Mouse (Mus musculus): Measurements from ENCODE around the gene 4930432M17Rik.

Gene 4930432M17Rik

GRCm38 (mm10) chr3:121707106-121707505 lies 36.5 kb downstream of the 4930432M17Rik start:
- DNase-seq (ENCODE audit: low spot score in 2 of 2) = no peak

GRCm38 (mm10) chr3:121710894-121711531 lies 40.5 kb downstream of the 4930432M17Rik start:
- no peak for DNase-seq (ENCODE audit: low spot score in 2 of 2)

- no peak for DNase-seq (ENCODE audit: low spot score in 2 of 2)
Observed at GRCm38 (mm10) chr3:121712222-121712621, 41.7 kb downstream of the 4930432M17Rik start.

GRCm38 (mm10) chr3:121713151-121713701 lies 42.7 kb downstream of the 4930432M17Rik start:
- no peak for DNase-seq (ENCODE audit: low spot score in 2 of 2)

GRCm38 (mm10) chr3:121713816-121714215 lies 43.3 kb downstream of the 4930432M17Rik start:
- DNase-seq (ENCODE audit: low spot score in 2 of 2) = no peak

DNA sequence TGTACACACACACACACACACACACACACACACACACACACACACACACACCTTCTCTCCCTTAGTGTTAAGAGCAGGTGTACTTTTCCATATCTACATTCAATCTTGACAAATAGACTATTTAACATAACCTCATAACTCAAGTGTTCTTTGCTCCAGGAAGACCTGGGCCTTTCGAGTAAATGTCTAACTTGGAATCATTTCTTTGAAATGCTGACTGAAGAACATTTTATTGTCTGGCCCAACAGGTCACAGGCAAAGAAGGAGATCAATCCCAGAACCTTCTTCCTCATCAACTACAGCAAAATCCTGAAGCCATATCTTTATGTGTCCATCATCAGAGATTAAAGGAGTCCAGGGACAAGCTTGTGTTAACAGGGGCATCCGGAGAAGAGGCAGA lies 43.9 kb downstream of the 4930432M17Rik start:
- DNase-seq (ENCODE audit: low spot score in 2 of 2) = no peak

DNA sequence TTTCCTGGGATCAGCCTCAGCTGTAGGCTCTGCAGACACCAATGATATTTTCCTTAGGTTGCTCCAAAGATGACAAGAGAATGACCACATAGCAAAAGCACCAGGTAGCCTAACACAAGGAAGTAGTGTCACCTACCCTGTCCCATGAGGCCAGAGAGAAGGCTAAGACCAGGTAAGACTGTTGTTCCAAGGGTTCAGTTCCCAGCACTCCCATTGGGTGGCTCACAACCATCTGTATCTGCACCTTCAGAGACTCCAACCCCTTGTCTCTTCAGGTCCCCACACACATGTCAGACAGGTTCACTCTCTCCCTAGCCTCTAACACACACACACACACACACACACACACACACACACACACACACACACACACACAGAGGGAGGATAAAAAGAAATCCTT lies 44.8 kb downstream of the 4930432M17Rik start:
- DNase-seq (ENCODE audit: low spot score in 2 of 2) = no peak

DNA sequence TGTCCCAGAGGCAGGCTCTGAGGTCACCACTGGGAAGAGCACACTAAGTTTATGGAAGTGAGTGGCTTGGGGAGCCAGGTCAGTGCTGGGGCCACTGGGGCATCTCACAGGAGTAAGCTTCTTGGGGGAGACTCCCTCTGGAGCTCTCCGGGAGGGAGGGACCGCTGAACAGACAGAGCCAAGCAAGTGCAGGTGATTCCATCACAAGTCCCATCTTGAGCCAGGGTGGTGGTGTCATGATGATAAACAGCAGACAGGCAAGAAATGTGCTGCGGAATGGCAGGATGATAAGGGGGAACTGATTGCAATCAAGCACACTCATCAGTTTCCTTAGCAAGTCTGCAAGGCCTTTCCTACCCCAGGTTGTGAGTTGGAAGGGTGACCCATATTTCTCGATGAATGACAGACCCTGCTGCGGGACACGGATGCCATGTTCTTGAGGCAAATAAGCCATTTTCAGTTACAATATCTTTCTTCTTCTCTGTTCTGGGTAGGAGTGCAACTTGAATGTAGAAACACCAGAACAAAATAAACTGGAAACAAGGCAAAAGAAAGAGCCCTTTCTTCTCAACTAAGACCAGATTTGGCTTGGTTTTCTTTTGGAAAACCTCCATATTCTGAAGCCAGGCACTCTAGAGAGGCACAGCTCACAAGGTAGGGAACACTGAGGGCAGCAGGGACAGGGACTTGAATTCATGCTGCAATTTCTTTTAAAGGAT lies 45.3 kb downstream of the 4930432M17Rik start:
- DNase-seq (ENCODE audit: low spot score in 2 of 2) = no peak

GRCm38 (mm10) chr3:121716480-121716879 lies 45.9 kb downstream of the 4930432M17Rik start:
- DNase-seq (ENCODE audit: low spot score in 2 of 2) = no peak

DNA sequence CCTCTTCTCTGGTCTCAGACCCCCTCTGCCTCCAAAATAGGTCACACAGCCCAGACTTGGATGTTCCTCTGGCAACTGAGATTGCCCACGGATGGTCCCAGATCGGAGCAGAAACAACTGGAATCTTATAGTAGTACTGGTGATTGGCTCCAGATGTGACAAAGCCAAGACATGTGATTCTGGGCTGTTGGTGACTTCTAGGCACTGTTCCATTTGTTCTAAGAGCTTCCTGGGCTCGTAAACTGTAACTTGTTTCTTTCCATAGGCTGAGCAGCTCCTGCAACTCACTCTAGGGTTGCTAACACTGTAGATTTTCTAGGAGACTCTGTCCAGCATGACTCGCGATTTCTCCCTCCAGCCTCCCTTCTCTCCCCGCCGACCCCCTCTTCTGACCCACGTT lies 48.1 kb downstream of the 4930432M17Rik start:
- DNase-seq (ENCODE audit: low spot score in 2 of 2) = no peak

GRCm38 (mm10) chr3:121719701-121720100 lies 49.1 kb downstream of the 4930432M17Rik start:
- no peak for DNase-seq (ENCODE audit: low spot score in 2 of 2)

GRCm38 (mm10) chr3:121720801-121721690 lies 50.5 kb downstream of the 4930432M17Rik start:
- no peak for DNase-seq (ENCODE audit: low spot score in 2 of 2)

GRCm38 (mm10) chr3:121721691-121722070 lies 51.1 kb downstream of the 4930432M17Rik start:
- DNase-seq (ENCODE audit: low spot score in 2 of 2) = no peak

DNA sequence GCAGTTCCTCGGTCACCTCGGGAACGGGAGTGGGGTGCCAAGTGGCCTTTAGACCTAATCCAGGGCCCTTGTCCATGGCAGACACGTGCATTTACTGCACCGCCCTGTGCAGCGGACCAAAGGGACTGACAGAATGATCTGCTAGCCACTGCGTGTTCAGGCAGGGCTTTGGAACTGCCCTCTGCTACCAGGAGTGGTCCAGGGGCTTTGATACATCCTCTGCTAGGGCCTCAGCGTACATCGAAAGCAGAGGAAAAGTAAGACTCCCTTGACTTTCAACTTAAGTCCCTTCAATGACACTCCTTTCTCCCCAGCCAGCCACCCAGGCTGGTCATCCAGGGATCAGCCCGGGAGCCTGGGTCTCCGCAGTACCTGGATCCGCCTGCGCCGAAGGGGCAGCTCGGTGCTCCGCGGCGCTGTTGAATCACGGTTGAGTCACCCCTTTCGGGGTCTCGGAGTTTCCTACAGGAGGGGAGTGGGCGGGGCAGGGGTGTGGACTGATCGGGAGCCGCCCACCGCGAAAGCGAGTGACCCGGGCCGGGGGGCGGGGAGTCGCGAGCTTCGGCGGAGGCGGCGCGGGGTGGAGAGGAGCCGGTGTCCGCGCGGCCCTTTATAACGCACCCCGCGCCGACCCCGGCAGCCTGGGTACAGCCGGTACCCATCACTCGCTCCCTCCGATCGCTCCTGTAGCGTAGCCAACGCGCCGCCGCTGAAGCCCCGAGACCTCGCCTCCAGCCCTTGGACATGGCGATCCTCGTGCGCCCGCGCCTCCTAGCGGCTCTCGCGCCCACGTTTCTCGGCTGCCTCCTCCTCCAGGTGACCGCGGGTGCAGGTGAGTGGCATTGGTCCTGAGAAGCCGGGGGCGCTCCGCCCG lies 52.6 kb downstream of the 4930432M17Rik start, which contains the start of gene F3:
F3 (plus strand) TSS at position 567 of the 874 bp plus-strand sequence.
- peak; percentile 20 to 45 for DNase-seq (ENCODE audit: low spot score in 2 of 2)

- no peak for DNase-seq (ENCODE audit: low spot score in 2 of 2)
Observed at GRCm38 (mm10) chr3:121723968-121724524, 53.5 kb downstream of the 4930432M17Rik start.

- DNase-seq (ENCODE audit: low spot score in 2 of 2) = no peak
Observed at GRCm38 (mm10) chr3:121724553-121724952, 54.0 kb downstream of the 4930432M17Rik start.

GRCm38 (mm10) chr3:121725651-121726050 lies 55.1 kb downstream of the 4930432M17Rik start:
- no peak for DNase-seq (ENCODE audit: low spot score in 2 of 2)

GRCm38 (mm10) chr3:121729678-121730077 lies 59.1 kb downstream of the 4930432M17Rik start:
- DNase-seq (ENCODE audit: low spot score in 2 of 2) = no peak

All from spleen, postnatal 14 days (tissue).